Mouse (Mus musculus) CH12.LX (cell line): Measurements from ENCODE around the gene Odf3l2. TPM values are rescaled to one million over a fixed set of nuclear protein-coding genes. Genes with fewer than 3 reads are reported as not detected.

Source experiments
- DNase-seq: peaks from one replicate; pipeline ENCODE4 v3.0.0-alpha.2; 2013; ENCODE audit errors: extremely low read depth
- H3K27ac ChIP-seq: 2 replicates; pipeline ENCODE4 v1.5.1; 2012; ENCODE audit warnings: low read depth, mild to moderate bottlenecking, control low read depth, moderate library complexity; ENCODE audit not compliant: insufficient read depth
- H3K27me3 ChIP-seq: replicated peaks from 2 replicates; pipeline ENCODE3; 2012; ENCODE audit warnings: inconsistent platforms
- H3K36me3 ChIP-seq, 2 experiments: replicated peaks in 1 of 2; 2 replicates each; pipeline versions ENCODE3 to v1.6.1; 2012; ENCODE audit warnings: inconsistent platforms in 1 of 2, low read length in 1 of 2, mild to moderate bottlenecking in 1 of 2, mixed read lengths in 1 of 2, moderate library complexity in 1 of 2; ENCODE audit not compliant: control insufficient read depth in 1 of 2, insufficient read depth in 1 of 2
- H3K4me1 ChIP-seq, 2 experiments: 2 replicates each; pipeline ENCODE4 v1.6.1; 2012; ENCODE audit warnings: inconsistent platforms in 1 of 2, moderate library complexity in 1 of 2; ENCODE audit not compliant: insufficient read depth in 2 of 2, control insufficient read depth in 1 of 2
- H3K4me2 ChIP-seq: 2 replicates; pipeline ENCODE4 v1.6.1; 2012; ENCODE audit warnings: low read depth, mild to moderate bottlenecking, control low read depth; ENCODE audit not compliant: poor library complexity, insufficient read depth, severe bottlenecking
- H3K4me3 ChIP-seq, 3 experiments: fragments of 150-350 bp in 1 of 3; sonication (generic) in 1 of 3; replicated peaks in 1 of 3; 2 replicates each; pipeline versions ENCODE3 to v1.5.1; 2011 to 2012; ENCODE audit warnings: low read depth in 2 of 3, low read length in 2 of 3, mild to moderate bottlenecking in 2 of 3, moderate library complexity in 2 of 3, control low read depth in 1 of 3, improper control_type of control experiment in 1 of 3, inconsistent platforms in 1 of 3, mixed read lengths in 1 of 3; ENCODE audit not compliant: poor library complexity in 1 of 3
- H3K79me2 ChIP-seq: replicated peaks from 2 replicates; pipeline ENCODE4 v1.6.1; 2012; ENCODE audit warnings: mild to moderate bottlenecking, moderate library complexity; ENCODE audit not compliant: control insufficient read depth, poor library complexity, insufficient read depth, severe bottlenecking; ENCODE audit errors: extremely low read depth
- H3K9ac ChIP-seq: 2 replicates; pipeline ENCODE4 v1.6.1; 2012; ENCODE audit warnings: low read depth, mild to moderate bottlenecking, control low read depth, moderate library complexity; ENCODE audit not compliant: insufficient read depth
- H3K9me3 ChIP-seq: replicated peaks from 2 replicates; pipeline ENCODE3; 2012; ENCODE audit warnings: low read length, inconsistent platforms, mixed read lengths
- BHLHE40 ChIP-seq: IDR thresholded peaks from 2 replicates; pipeline ENCODE4 v1.6.1; 2011; ENCODE audit warnings: mild to moderate bottlenecking, low read depth, low read length, improper control_type of control experiment
- CHD1 ChIP-seq: IDR thresholded peaks from 2 replicates; pipeline ENCODE4 v1.6.1; 2012; ENCODE audit warnings: low read depth, low read length, improper control_type of control experiment, inconsistent platforms
- CTCF ChIP-seq, 2 experiments: IDR thresholded peaks in 1 of 2; conservative IDR thresholded peaks in 1 of 2; 2 replicates each; pipeline ENCODE4 v1.5.1; 2011 to 2012; ENCODE audit warnings: low read depth in 2 of 2, low read length in 2 of 2, improper control_type of control experiment in 1 of 2, inconsistent platforms in 1 of 2, mild to moderate bottlenecking in 1 of 2, moderate library complexity in 1 of 2
- ELF1 ChIP-seq: IDR thresholded peaks from 2 replicates; pipeline ENCODE4 v1.6.1; 2014; ENCODE audit warnings: low read depth, mild to moderate bottlenecking, inconsistent platforms, low read length, improper control_type of control experiment
- EP300 ChIP-seq: IDR thresholded peaks from 2 replicates; pipeline ENCODE4 v1.6.1; 2011; ENCODE audit warnings: low read length, improper control_type of control experiment
- GABPA ChIP-seq: IDR thresholded peaks from 2 replicates; pipeline ENCODE4 v1.6.1; 2012; ENCODE audit warnings: low read depth, low read length, improper control_type of control experiment, inconsistent platforms; ENCODE audit not compliant: insufficient replicate concordance
- IRF4 ChIP-seq: IDR thresholded peaks from 2 replicates; pipeline ENCODE4 v1.6.1; 2014; ENCODE audit warnings: low read depth, mild to moderate bottlenecking, inconsistent platforms, low read length, improper control_type of control experiment
- JUND ChIP-seq: conservative IDR thresholded peaks from 2 replicates; pipeline ENCODE4 v1.6.1; 2011; ENCODE audit warnings: low read depth, low read length, improper control_type of control experiment
- KAT2A ChIP-seq: IDR thresholded peaks from 2 replicates; pipeline ENCODE4 v1.6.1; 2012; ENCODE audit warnings: low read length, improper control_type of control experiment, inconsistent platforms; ENCODE audit not compliant: insufficient replicate concordance
- MAFK ChIP-seq: IDR thresholded peaks from 2 replicates; pipeline ENCODE4 v1.6.1; 2011; ENCODE audit warnings: low read length, improper control_type of control experiment; ENCODE audit not compliant: insufficient replicate concordance
- MAX ChIP-seq: IDR thresholded peaks from 2 replicates; pipeline ENCODE4 v1.6.1; 2011; ENCODE audit warnings: low read length, improper control_type of control experiment
- MXI1 ChIP-seq: IDR thresholded peaks from 2 replicates; pipeline ENCODE4 v1.6.1; 2011; ENCODE audit warnings: mild to moderate bottlenecking, low read depth, low read length, improper control_type of control experiment
- MYC ChIP-seq: IDR thresholded peaks from 2 replicates; pipeline ENCODE4 v1.6.1; 2011; ENCODE audit warnings: low read depth, mild to moderate bottlenecking, improper control_type of control experiment, low read length
- NRF1 ChIP-seq: IDR thresholded peaks from 2 replicates; pipeline ENCODE4 v1.6.1; 2014; ENCODE audit warnings: low read depth, mild to moderate bottlenecking, inconsistent platforms, low read length, improper control_type of control experiment, moderate library complexity
- POLR2AphosphoS2 ChIP-seq: IDR thresholded peaks from 2 replicates; pipeline ENCODE4 v1.6.1; 2011; ENCODE audit warnings: low read depth, low read length, improper control_type of control experiment
- SIN3A ChIP-seq: IDR thresholded peaks from 2 replicates; pipeline ENCODE4 v1.6.1; 2012; ENCODE audit warnings: low read length, improper control_type of control experiment, inconsistent platforms
- USF1 ChIP-seq: IDR thresholded peaks from 2 replicates; pipeline ENCODE4 v1.6.1; 2014; ENCODE audit warnings: low read depth, mild to moderate bottlenecking, inconsistent platforms, low read length, improper control_type of control experiment
- USF2 ChIP-seq: conservative IDR thresholded peaks from 2 replicates; pipeline ENCODE4 v1.6.1; 2011; ENCODE audit warnings: low read depth, low read length, improper control_type of control experiment
- ZC3H11A ChIP-seq: IDR thresholded peaks from 2 replicates; pipeline ENCODE4 v1.6.1; 2012; ENCODE audit warnings: low read depth, mild to moderate bottlenecking, inconsistent platforms, low read length, improper control_type of control experiment
- ZMIZ1 ChIP-seq: IDR thresholded peaks from 2 replicates; pipeline ENCODE4 v1.6.1; 2012; ENCODE audit warnings: low read depth, mild to moderate bottlenecking, inconsistent platforms, low read length, improper control_type of control experiment
- ZNF384 ChIP-seq: IDR thresholded peaks from 2 replicates; pipeline ENCODE4 v1.6.1; 2012; ENCODE audit warnings: low read depth, low read length, improper control_type of control experiment, inconsistent platforms
- dilution Hi-C: fragments of 300-500 bp; cut with MboI; formaldehyde crosslinking; loops from 2 replicates; pipeline ENCODE4 v1.14.3; 2020; ENCODE audit warnings: low sequenced_read_pairs; ENCODE audit not compliant: extremely low pct_unique_long_range_greater_than_20kb, extremely low pct_ligation_motif_present
- in situ Hi-C: fragments of 300-500 bp; cut with MboI; formaldehyde crosslinking; loops from 3 replicates; pipeline ENCODE4 v1.14.3; 2019; ENCODE audit warnings: low sequenced_read_pairs, low pct_ligation_motif_present, low pct_unique_long_range_greater_than_20kb, mixed read lengths
- polyA plus RNA-seq: library from polyadenylated mRNA; unstranded; fragments of >175 nt; gene quantifications from 2 replicates; pipeline ENCODE4 v1.2.1, GENCODE M21; 2012; ENCODE audit warnings: low read depth; ENCODE audit not compliant: insufficient read length
- total RNA-seq, 2 experiments: library from RNA; depleted of rRNA; stranded (reverse); fragments of 300-350 nt in 1 of 2; fragments of >200 nt in 1 of 2; gene quantifications; 2 replicates each; pipeline ENCODE4 v1.2.3; 2012 to 2014

Odf3l2 gene
- total RNA-seq (2012; rRNA removed) = not detected in 2 replicates
- not detected in 2 replicates for total RNA-seq (2014; rRNA removed)
- polyA plus RNA-seq = not detected in 2 replicates

GRCm38 (mm10) chr10:79645711-79646110 lies at the start of gene Odf3l2:
Odf3l2 (minus strand) TSS chr10:79645738.
- Histone ChIP-seq H3K27ac (no peak within 1 kb of the TSS), H3K9me3 (no peaks in the 10 kb centered on the region), H3K4me1 (no peaks in the 10 kb centered on the region), H3K36me3 (no peaks in the 10 kb centered on the region), H3K9ac (no peak within 1 kb of the TSS), H3K4me3 (no peak within 1 kb of the TSS), H3K4me2 (no peak within 1 kb of the TSS), H3K79me2 (no peaks in the 10 kb centered on the region), H3K27me3 (peaks cover 60% of the 10 kb centered on the region)
- in situ Hi-C loops (loop anchor here (5.0 kb wide), 1 partner anchor 48 kb away; no protein-coding TSS in a partner anchor), dilution Hi-C loops (no loop called here)
- TF ChIP-seq CTCF (conservative IDR thresholded peaks at IDR 0.05 in 1 of 2, IDR thresholded peaks at IDR 0.05 in 1 of 2; ENCODE audit: low read depth in 2 of 2, low read length in 2 of 2) (no peak), MAFK (no peak), POLR2AphosphoS2 (no peak), NRF1 (no peak), BHLHE40 (no peak), KAT2A (no peak), ZNF384 (no peak)
- DNase-seq = no peak

DNA sequence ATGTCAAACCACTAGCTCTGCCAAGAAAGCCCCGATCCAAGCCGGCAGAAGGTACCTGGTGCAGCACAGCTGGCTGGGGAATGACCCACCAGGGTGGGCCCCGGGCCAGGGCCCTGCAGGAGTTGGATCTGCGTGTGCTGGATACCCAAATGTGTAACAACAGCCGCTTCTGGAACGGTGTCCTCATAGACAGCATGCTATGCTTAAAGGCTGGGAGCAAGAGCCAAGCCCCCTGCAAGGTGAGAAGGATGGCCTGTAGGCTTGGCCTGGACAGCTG lies 48.8 kb upstream of the Odf3l2 start:
- Histone ChIP-seq H3K4me1 (peaks cover 0 to 3% of the 10 kb centered on the region in 2 experiments; a peak in 1 of 4 replicates), H3K27me3 (no peaks in the 10 kb centered on the region)
- in situ Hi-C loops = loop anchor here (5.0 kb wide), 3 partner anchors 38 to 118 kb away; no protein-coding TSS in a partner anchor

More for the DNA sequence above, 48.8 kb upstream of the Odf3l2 start:
- Histone ChIP-seq H3K4me2 (no peak overlapping the region), H3K27ac (no peak overlapping the region), H3K4me3 (no peak overlapping the region), H3K36me3 (peaks cover under 1 to 13% of the 10 kb centered on the region in 2 experiments), H3K9ac (no peak overlapping the region), H3K79me2 (no peaks in the 10 kb centered on the region), H3K9me3 (peaks cover 6% of the 10 kb centered on the region)
- dilution Hi-C loops = no loop called here
- no peak for DNase-seq
- TF ChIP-seq CHD1 = no peak
- no peak for TF ChIP-seq ZC3H11A
- TF ChIP-seq MYC = no peak
- TF ChIP-seq USF2 = no peak
- no peak for TF ChIP-seq IRF4
- no peak for TF ChIP-seq JUND
- TF ChIP-seq ELF1 = no peak
- TF ChIP-seq SIN3A = no peak
- no peak for TF ChIP-seq POLR2AphosphoS2
- TF ChIP-seq MAX = no peak
- no peak for TF ChIP-seq KAT2A
- no peak for TF ChIP-seq MXI1
- no peak for TF ChIP-seq GABPA
- no peak for TF ChIP-seq ZMIZ1
- TF ChIP-seq USF1 = no peak
- no peak for TF ChIP-seq EP300
- TF ChIP-seq MAFK = no peak
